Comparison of ENCODE assay signal across 8 mouse cellular contexts in genomic region chr2:16359341-16359928, GRCm38 (mm10). TPM values are rescaled to one million over a fixed set of nuclear protein-coding genes. Genes with fewer than 3 reads are reported as not detected.
DNase-seq lines count a peak whose midpoint lies in the region; ATAC-seq and TF ChIP-seq lines count a peak whose summit lies in the region.

No protein-coding gene starts in this region.

- 0 out of 2 replicates have a peak, but pooled peaks cover 10% of the 10 kb centered on the region for H3K4me1 ChIP-seq in forebrain, embryonic 14.5 days (ENCODE audit: control insufficient read depth, insufficient read depth, low read length)
- H3K4me1 ChIP-seq in forebrain, embryonic 15.5 days, result peaks cover 20% of the 10 kb centered on the region
- H3K4me1 ChIP-seq in limb, embryonic 14.5 days (ENCODE audit: control insufficient read depth, insufficient read depth, low read length), result 0 out of 2 replicates have a peak, but pooled peaks cover 5% of the 10 kb centered on the region

- H3K27ac ChIP-seq in forebrain, embryonic 14.5 days (ENCODE audit: low read depth, low read length), result no peak overlapping the region
- no peak overlapping the region for H3K27ac ChIP-seq in forebrain, embryonic 15.5 days (replicated peaks)
- H3K27ac ChIP-seq in limb, embryonic 14.5 days (replicated peaks; ENCODE audit: low read depth, low read length), result no peak overlapping the region

- peak; percentile 57 for DNase-seq in forebrain, embryonic 14.5 days (ENCODE audit: low spot score)
- DNase-seq in right cerebral cortex, adult 18-20 months, result peak; percentile 43
- DNase-seq in right cerebral cortex, postnatal 14 days, result no peak
- DNase-seq in limb, embryonic 14.5 days (ENCODE audit: low spot score), result peak; percentile 57
- no peak for DNase-seq in spleen, adult 12 weeks (ENCODE audit: low spot score)
- no peak for DNase-seq in Muller cell, postnatal 12 days (ENCODE audit: inconsistent ontology term)

- 75% methylated on average over 3 of the region's 3 CpGs for WGBS in forebrain, embryonic 14.5 days
- WGBS in forebrain, embryonic 15.5 days, result 73% methylated on average over 3 of the region's 3 CpGs
- 35% methylated on average over 3 of the region's 3 CpGs for WGBS in limb, embryonic 14.5 days

- H3K36me3 ChIP-seq in forebrain, embryonic 14.5 days (ENCODE audit: control insufficient read depth, insufficient read depth, low read length), result no peaks in the 10 kb centered on the region
- no peaks in the 10 kb centered on the region for H3K36me3 ChIP-seq in forebrain, embryonic 15.5 days
- no peaks in the 10 kb centered on the region for H3K36me3 ChIP-seq in limb, embryonic 14.5 days (ENCODE audit: control insufficient read depth, insufficient read depth, low read length)

- no peaks in the 10 kb centered on the region for H3K9me3 ChIP-seq in forebrain, embryonic 14.5 days (replicated peaks; ENCODE audit: control insufficient read depth, low read length)
- H3K9me3 ChIP-seq in forebrain, embryonic 15.5 days, result no peaks in the 10 kb centered on the region
- H3K9me3 ChIP-seq in limb, embryonic 14.5 days (ENCODE audit: control insufficient read depth, low read length), result no peaks in the 10 kb centered on the region

- no peak overlapping the region for H3K4me3 ChIP-seq in forebrain, embryonic 14.5 days (ENCODE audit: low read depth, low read length)
- no peak overlapping the region for H3K4me3 ChIP-seq in forebrain, embryonic 15.5 days
- H3K4me3 ChIP-seq in limb, embryonic 14.5 days (replicated peaks; ENCODE audit: low read length), result peak overlapping the region; percentile 57

- H3K27me3 ChIP-seq in forebrain, embryonic 14.5 days (replicated peaks; ENCODE audit: control insufficient read depth, insufficient read depth, low read length), result peaks cover 10% of the 10 kb centered on the region; the same call in 1 of the 2 replicates
- no peaks in the 10 kb centered on the region; the same call in 1 of the 2 replicates for H3K27me3 ChIP-seq in forebrain, embryonic 15.5 days
- no peaks in the 10 kb centered on the region for H3K27me3 ChIP-seq in limb, embryonic 14.5 days (ENCODE audit: control insufficient read depth, insufficient read depth, low read length)

- TF ChIP-seq POLR2A in limb, embryonic 14.5 days (IDR thresholded peaks at IDR 0.05; ENCODE audit: borderline replicate concordance, extremely low read depth, insufficient read depth, insufficient read length), result no peak

- no peak overlapping the region for H3K4me2 ChIP-seq in forebrain, embryonic 14.5 days (ENCODE audit: low read length)
- no peak overlapping the region for H3K4me2 ChIP-seq in forebrain, embryonic 15.5 days (replicated peaks)
- H3K4me2 ChIP-seq in limb, embryonic 14.5 days (replicated peaks; ENCODE audit: low read depth, low read length, severe bottlenecking), result peak overlapping the region; percentile 83; the same call in 1 of the 2 replicates

- H3K9ac ChIP-seq in forebrain, embryonic 14.5 days (ENCODE audit: low read length), result no peak overlapping the region
- no peak overlapping the region for H3K9ac ChIP-seq in forebrain, embryonic 15.5 days (replicated peaks)
- H3K9ac ChIP-seq in limb, embryonic 14.5 days (ENCODE audit: low read depth, low read length, severe bottlenecking), result no peak overlapping the region

- ATAC-seq in forebrain, embryonic 14.5 days, result no peak
- no peak for ATAC-seq in forebrain, embryonic 15.5 days (replicated peaks)
- peak; percentile 41 for ATAC-seq in granulocyte monocyte progenitor cell, adult 5-6 weeks (replicated peaks; ENCODE audit: poor library complexity, severe bottlenecking)
- no peak for ATAC-seq in limb, embryonic 14.5 days (ENCODE audit: low FRiP score, low read depth)

RNA-seq across cellular contexts. Expression of gene Plxdc2, which starts 3.3 kb away (rescaled TPM):
- 9.7 and 12.3 TPM in 2 replicates for polyA plus RNA-seq in forebrain, embryonic 14.5 days (2014; fragmentation: Nextera tagmentation; extraction: Ambion mirVana)
- polyA plus RNA-seq in forebrain, embryonic 15.5 days (2015; fragmentation: Nextera tagmentation; extraction: Ambion mirVana), result 10.5 and 12.8 TPM in 2 replicates
- total RNA-seq in granulocyte monocyte progenitor cell, adult 5-6 weeks (2014; fragmentation: Nextera tagmentation), result 0.17 TPM in 1 of 2 replicates, not detected in the other
- not detected in 2 replicates for total RNA-seq in granulocyte monocyte progenitor cell, adult 5-6 weeks (2017)
- 16.7 and 18.2 TPM in 2 replicates for polyA plus RNA-seq in limb, embryonic 14.5 days (2012; rRNA removed)
- polyA plus RNA-seq in limb, embryonic 14.5 days (2014; fragmentation: Nextera tagmentation; extraction: Ambion mirVana), result 46.3 and 47.1 TPM in 2 replicates

Comparison
In these comparisons a context has a peak if more than half of its experiments do, and no peak if none do; other contexts are left out.
1. DNase-seq: peak in forebrain, embryonic 14.5 days (single experiment), right cerebral cortex, adult 18-20 months (single experiment) and limb, embryonic 14.5 days (single experiment); none in right cerebral cortex, postnatal 14 days (single experiment), spleen, adult 12 weeks (single experiment) and Muller cell, postnatal 12 days (single experiment).